Mouse (Mus musculus) MEL (cell line): ENCODE measurements around the gene Col4a6. TPM values are rescaled to one million over a fixed set of nuclear protein-coding genes. Genes with fewer than 3 reads are reported as not detected.

ENCODE experiments used
- DNase-seq: peaks from one replicate; pipeline ENCODE4 v3.0.0; 2011; ENCODE audit warnings: low read depth, low spot score
- H3K27ac ChIP-seq: 2 replicates; pipeline ENCODE4 v1.5.1; 2012; ENCODE audit warnings: low read depth, mild to moderate bottlenecking, control low read depth, low read length, moderate library complexity; ENCODE audit not compliant: control insufficient read depth
- H3K27me3 ChIP-seq, 2 experiments: fragments of 150-350 bp in 1 of 2; sonication (generic) in 1 of 2; 2 replicates each; pipeline ENCODE4 v1.6.1; 2012; ENCODE audit warnings: low read length in 2 of 2, mild to moderate bottlenecking in 2 of 2, improper control_type of control experiment in 1 of 2, moderate library complexity in 1 of 2; ENCODE audit not compliant: insufficient read depth in 2 of 2, control insufficient read depth in 1 of 2
- H3K36me3 ChIP-seq, 2 experiments: 2 replicates each; pipeline ENCODE4 v1.6.1; 2012 to 2014; ENCODE audit warnings: low read length in 2 of 2, improper control_type of control experiment in 1 of 2, inconsistent platforms in 1 of 2, mild to moderate bottlenecking in 1 of 2; ENCODE audit not compliant: insufficient read depth in 2 of 2, control insufficient read depth in 1 of 2
- H3K4me1 ChIP-seq, 2 experiments: fragments of 150-350 bp in 1 of 2; sonication (generic) in 1 of 2; 2 replicates each; pipeline ENCODE4 v1.6.1; 2012; ENCODE audit warnings: low read length in 2 of 2, improper control_type of control experiment in 1 of 2, mild to moderate bottlenecking in 1 of 2; ENCODE audit not compliant: insufficient read depth in 2 of 2, control insufficient read depth in 1 of 2
- H3K4me3 ChIP-seq, 2 experiments: fragments of 150-350 bp in 1 of 2; sonication (generic) in 1 of 2; 2 replicates each; pipeline ENCODE4 v1.5.1; 2012; ENCODE audit warnings: low read depth in 2 of 2, low read length in 2 of 2, mild to moderate bottlenecking in 2 of 2, moderate library complexity in 2 of 2, control low read depth in 1 of 2, improper control_type of control experiment in 1 of 2; ENCODE audit not compliant: control insufficient read depth in 1 of 2, insufficient read depth in 1 of 2
- H3K79me2 ChIP-seq: 2 replicates; pipeline ENCODE4 v1.6.1; 2012; ENCODE audit warnings: mild to moderate bottlenecking, low read length, moderate library complexity; ENCODE audit not compliant: control insufficient read depth, poor library complexity, insufficient read depth
- H3K9ac ChIP-seq: 2 replicates; pipeline ENCODE4 v1.6.1; 2012; ENCODE audit warnings: low read depth, mild to moderate bottlenecking, control low read depth, low read length, moderate library complexity; ENCODE audit not compliant: control insufficient read depth, poor library complexity, severe bottlenecking
- H3K9me3 ChIP-seq: fragments of 150-350 bp; sonication (generic); replicated peaks from 2 replicates; pipeline ENCODE4 v1.6.1; 2012; ENCODE audit warnings: mild to moderate bottlenecking, low read length, improper control_type of control experiment, moderate library complexity; ENCODE audit not compliant: insufficient read depth
- CTCF ChIP-seq, 3 experiments: IDR thresholded peaks in 2 of 3; conservative IDR thresholded peaks in 1 of 3; 2 replicates each; pipeline ENCODE4 v1.5.1; 2011 to 2012; ENCODE audit warnings: low read length in 3 of 3, low read depth in 2 of 3, mild to moderate bottlenecking in 2 of 3, improper control_type of control experiment in 1 of 3, inconsistent platforms in 1 of 3, mixed read lengths in 1 of 3, moderate library complexity in 1 of 3; ENCODE audit not compliant: control insufficient read depth in 1 of 3, insufficient read depth in 1 of 3, poor library complexity in 1 of 3, severe bottlenecking in 1 of 3
- ELF1 ChIP-seq: IDR thresholded peaks from 2 replicates; pipeline ENCODE4 v1.6.1; 2014; ENCODE audit warnings: low read depth, mild to moderate bottlenecking, inconsistent platforms, low read length, improper control_type of control experiment, moderate library complexity
- ETS1 ChIP-seq: IDR thresholded peaks from 2 replicates; pipeline ENCODE4 v1.6.1; 2012; ENCODE audit warnings: low read depth, mild to moderate bottlenecking, inconsistent platforms, low read length, improper control_type of control experiment, moderate library complexity
- GABPA ChIP-seq: IDR thresholded peaks from 2 replicates; pipeline ENCODE4 v1.6.1; 2012; ENCODE audit warnings: low read depth, mild to moderate bottlenecking, inconsistent platforms, low read length, improper control_type of control experiment, moderate library complexity
- HCFC1 ChIP-seq: IDR thresholded peaks from 2 replicates; pipeline ENCODE4 v1.6.1; 2012; ENCODE audit warnings: low read depth, mild to moderate bottlenecking, inconsistent platforms, low read length, improper control_type of control experiment, moderate library complexity
- JUND ChIP-seq: IDR thresholded peaks from 2 replicates; pipeline ENCODE4 v1.6.1; 2011; ENCODE audit warnings: low read depth, mild to moderate bottlenecking, improper control_type of control experiment, low read length
- KAT2A ChIP-seq: conservative IDR thresholded peaks from 2 replicates; pipeline ENCODE4 v1.6.1; 2012; ENCODE audit warnings: low read depth, low read length, improper control_type of control experiment, inconsistent platforms
- MAFK ChIP-seq: IDR thresholded peaks from 2 replicates; pipeline ENCODE4 v1.6.1; 2011; ENCODE audit warnings: low read depth, mild to moderate bottlenecking, low read length, improper control_type of control experiment, borderline replicate concordance
- MXI1 ChIP-seq: IDR thresholded peaks from 2 replicates; pipeline ENCODE4 v1.6.1; 2011; ENCODE audit warnings: mild to moderate bottlenecking, low read depth, low read length, improper control_type of control experiment
- NRF1 ChIP-seq: IDR thresholded peaks from 2 replicates; pipeline ENCODE4 v1.6.1; 2014; ENCODE audit warnings: low read depth, mild to moderate bottlenecking, inconsistent platforms, low read length, improper control_type of control experiment, moderate library complexity; ENCODE audit not compliant: poor library complexity, insufficient read depth, severe bottlenecking
- POLR2AphosphoS2 ChIP-seq: IDR thresholded peaks from 2 replicates; pipeline ENCODE4 v1.6.1; 2011; ENCODE audit warnings: low read length, improper control_type of control experiment
- RAD21 ChIP-seq: IDR thresholded peaks from 2 replicates; pipeline ENCODE4 v1.6.1; 2011; ENCODE audit warnings: mild to moderate bottlenecking, low read depth, low read length, improper control_type of control experiment
- SIN3A ChIP-seq: IDR thresholded peaks from 2 replicates; pipeline ENCODE4 v1.6.1; 2012; ENCODE audit warnings: low read length, improper control_type of control experiment, inconsistent platforms
- SMC3 ChIP-seq: IDR thresholded peaks from 2 replicates; pipeline ENCODE4 v1.6.1; 2011; ENCODE audit warnings: low read depth, low read length, improper control_type of control experiment
- UBTF ChIP-seq: IDR thresholded peaks from 2 replicates; pipeline ENCODE4 v1.6.1; 2012; ENCODE audit warnings: low read depth, mild to moderate bottlenecking, inconsistent platforms, low read length, improper control_type of control experiment, moderate library complexity, borderline replicate concordance; ENCODE audit not compliant: insufficient read depth
- ZC3H11A ChIP-seq: IDR thresholded peaks from 2 replicates; pipeline ENCODE4 v1.6.1; 2012; ENCODE audit warnings: low read depth, mild to moderate bottlenecking, inconsistent platforms, low read length, improper control_type of control experiment
- ZKSCAN1 ChIP-seq: IDR thresholded peaks from 2 replicates; pipeline ENCODE4 v1.6.1; 2012; ENCODE audit warnings: low read depth, mild to moderate bottlenecking, inconsistent platforms, low read length, improper control_type of control experiment, moderate library complexity
- ZNF384 ChIP-seq: IDR thresholded peaks from 2 replicates; pipeline ENCODE4 v1.6.1; 2012; ENCODE audit warnings: low read depth, mild to moderate bottlenecking, inconsistent platforms, low read length, improper control_type of control experiment
- polyA plus RNA-seq, 2 experiments: library from polyadenylated mRNA; stranded (reverse) in 1 of 2; unstranded in 1 of 2; fragments of >175 nt in 1 of 2; fragments of >200 nt in 1 of 2; gene quantifications; 2 replicates each; pipeline versions ENCODE4 v1.2.1 to v1.2.4; 2012; ENCODE audit warnings: low replicate concordance in 2 of 2, low read depth in 1 of 2; ENCODE audit not compliant: insufficient read length in 2 of 2, insufficient read depth in 1 of 2, missing spikeins in 1 of 2
- total RNA-seq: library from RNA; depleted of rRNA; stranded (reverse); fragments of 300-350 nt; gene quantifications from 2 replicates; pipeline ENCODE4 v1.2.3, GENCODE M21; 2012

The Col4a6 gene
- total and polyA plus RNA-seq, 3 experiments: not detected

- H3K27ac ChIP-seq: no peak overlapping the region
- no peaks in the 10 kb centered on the region for H3K79me2 ChIP-seq
- no peak overlapping the region for H3K4me3 ChIP-seq
- TF ChIP-seq ETS1 (no peak), CTCF (IDR thresholded peaks at IDR 0.05 in 2 of 3, conservative IDR thresholded peaks at IDR 0.05 in 1 of 3; ENCODE audit: control insufficient read depth in 1 of 3, insufficient read depth in 1 of 3, low read depth in 2 of 3, low read length in 3 of 3, poor library complexity in 1 of 3, severe bottlenecking in 1 of 3) (peak; percentile 57 to 75 (median 71)), GABPA (no peak), KAT2A (no peak), NRF1 (no peak), SMC3 (peak; percentile 42), ELF1 (no peak), ZNF384 (no peak), HCFC1 (no peak), MXI1 (no peak), RAD21 (peak; percentile 22), SIN3A (no peak), ZKSCAN1 (no peak)
- H3K4me1 ChIP-seq: no peaks in the 10 kb centered on the region
- DNase-seq: peak; percentile 55
- no peaks in the 10 kb centered on the region for H3K36me3 ChIP-seq
- no peak overlapping the region for H3K9ac ChIP-seq
- H3K9me3 ChIP-seq: no peaks in the 10 kb centered on the region
- no peaks in the 10 kb centered on the region for H3K27me3 ChIP-seq
Measured at GRCm38 (mm10) chrX:141158160-141158559, 315.7 kb downstream of the Col4a6 start.

- Histone ChIP-seq H3K27ac (no peak overlapping the region), H3K9ac (no peak overlapping the region), H3K79me2 (no peaks in the 10 kb centered on the region), H3K9me3 (no peaks in the 10 kb centered on the region), H3K36me3 (no peaks in the 10 kb centered on the region), H3K4me3 (no peak overlapping the region), H3K4me1 (no peaks in the 10 kb centered on the region), H3K27me3 (no peaks in the 10 kb centered on the region)
- TF ChIP-seq UBTF: no peak
- TF ChIP-seq MAFK: no peak
- no peak for TF ChIP-seq POLR2AphosphoS2
- no peak for TF ChIP-seq HCFC1
- TF ChIP-seq GABPA: no peak
- TF ChIP-seq NRF1: no peak
- TF ChIP-seq JUND: no peak
- no peak for TF ChIP-seq ZC3H11A
- no peak for TF ChIP-seq ELF1
- no peak for DNase-seq
Measured at GRCm38 (mm10) chrX:141157626-141158025, 316.2 kb downstream of the Col4a6 start.
